Mouse (Mus musculus) limb, embryonic 14.5 days (tissue): Measurements from ENCODE around the gene Clic3. TPM values are rescaled to one million over a fixed set of nuclear protein-coding genes. Genes with fewer than 3 reads are reported as not detected.

ENCODE experiments used
- ATAC-seq: fragments of 200-750 bp; cut with Nextera tagmentation; 2 replicates; pipeline ENCODE4 v1.8.0; 2017; ENCODE audit warnings: low read depth, moderate number of reproducible peaks, moderate TSS enrichment; ENCODE audit not compliant: low FRiP score
- DNase-seq: peaks from one replicate; pipeline ENCODE4 v3.0.0-alpha.2; 2015; ENCODE audit warnings: low spot score
- H3K27ac ChIP-seq: fragments of 300-500 bp; sonication (generic); replicated peaks from 2 replicates; pipeline ENCODE4 v1.5.1; 2014; ENCODE audit warnings: low read depth, mild to moderate bottlenecking, low read length, moderate library complexity, mixed read lengths
- H3K27me3 ChIP-seq: fragments of 300-500 bp; sonication (generic); 2 replicates; pipeline ENCODE4 v1.6.1; 2014; ENCODE audit warnings: low read length, mixed read lengths; ENCODE audit not compliant: control insufficient read depth, insufficient read depth
- H3K36me3 ChIP-seq: fragments of 300-500 bp; sonication (generic); 2 replicates; pipeline ENCODE4 v1.6.1; 2014; ENCODE audit warnings: mild to moderate bottlenecking, low read length, moderate library complexity, mixed read lengths; ENCODE audit not compliant: control insufficient read depth, insufficient read depth
- H3K4me1 ChIP-seq: fragments of 300-500 bp; sonication (generic); 2 replicates; pipeline ENCODE4 v1.6.1; 2014; ENCODE audit warnings: antibody characterized with exemption, low read length, mixed read lengths; ENCODE audit not compliant: control insufficient read depth, insufficient read depth
- H3K4me2 ChIP-seq: fragments of 300-500 bp; sonication (generic); replicated peaks from 2 replicates; pipeline ENCODE4 v1.6.1; 2014; ENCODE audit warnings: low read depth, mild to moderate bottlenecking, low read length, moderate library complexity; ENCODE audit not compliant: severe bottlenecking
- H3K4me3 ChIP-seq: fragments of 300-500 bp; sonication (generic); replicated peaks from 2 replicates; pipeline ENCODE4 v1.5.1; 2014; ENCODE audit warnings: low read length
- H3K9ac ChIP-seq: fragments of 300-500 bp; sonication (generic); 2 replicates; pipeline ENCODE4 v1.6.1; 2014; ENCODE audit warnings: mild to moderate bottlenecking, low read depth, low read length, moderate library complexity; ENCODE audit not compliant: severe bottlenecking
- H3K9me3 ChIP-seq: fragments of 300-500 bp; sonication (generic); 2 replicates; pipeline ENCODE4 v1.6.1; 2016; ENCODE audit warnings: low read length; ENCODE audit not compliant: control insufficient read depth
- POLR2A ChIP-seq: fragments of 200-500 bp; IDR thresholded peaks from 2 replicates; pipeline ENCODE4 v1.8.0; 2012; ENCODE audit warnings: inconsistent platforms, mild to moderate bottlenecking, moderate library complexity, borderline replicate concordance; ENCODE audit not compliant: insufficient read depth, insufficient read length; ENCODE audit errors: extremely low read depth
- WGBS: fragments of 180-500 bp; shearing (Covaris S2); extraction: QIAGEN DNeasy Blood & Tissue Kit; methylation state at CpG from one replicate; pipeline ENCODE4 v1.1.7; 2014; 5-methylcytosine and 5-hydroxymethylcytosine counted together
- polyA plus RNA-seq, 2 experiments: library from polyadenylated mRNA; depleted of rRNA in 1 of 2; stranded (reverse) in 1 of 2; unstranded in 1 of 2; fragments of >200 nt; fragmentation: Nextera tagmentation in 1 of 2; extraction: Ambion mirVana in 1 of 2; gene quantifications; 2 replicates each; pipeline versions ENCODE4 v1.2.1 to v1.2.3; 2012 to 2014

Clic3 gene
- polyA plus RNA-seq, 2 experiments, result 10.9 to 22.5 TPM

DNA sequence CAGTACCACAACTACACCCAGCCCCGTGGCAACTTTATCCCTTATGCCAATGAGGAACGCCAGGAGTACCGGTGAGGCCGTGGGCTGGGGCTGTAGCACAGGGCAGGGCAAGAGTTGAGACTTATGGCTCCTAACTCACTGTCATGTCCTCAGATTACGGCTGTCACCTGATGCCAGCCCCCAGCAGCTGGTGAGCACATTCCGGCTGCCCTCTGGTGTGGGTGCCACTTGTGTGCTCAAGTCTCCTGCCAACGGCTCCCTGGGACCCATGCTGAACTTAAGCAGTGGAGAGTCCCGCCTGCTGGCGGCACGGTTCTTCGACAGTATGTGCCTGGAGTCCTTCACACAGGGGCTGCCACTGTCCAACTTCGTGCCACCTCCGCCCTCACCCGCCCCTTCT, 14.0 kb upstream of the Clic3 start:
- 88% methylated on average over 14 of the region's 14 CpGs for WGBS
- H3K4me2 ChIP-seq, result no peak overlapping the region
- TF ChIP-seq POLR2A, result no peak
- DNase-seq (no peak), ATAC-seq (no peak)
- H3K27ac ChIP-seq, result no peak overlapping the region
- H3K4me3 ChIP-seq, result no peak overlapping the region
- no peaks in the 10 kb centered on the region for H3K27me3 ChIP-seq
- 0 out of 2 replicates have a peak, but pooled peaks cover 10% of the 10 kb centered on the region for H3K36me3 ChIP-seq
- H3K9me3 ChIP-seq, result no peaks in the 10 kb centered on the region
- no peaks in the 10 kb centered on the region for H3K4me1 ChIP-seq
- H3K9ac ChIP-seq, result no peak overlapping the region

DNA sequence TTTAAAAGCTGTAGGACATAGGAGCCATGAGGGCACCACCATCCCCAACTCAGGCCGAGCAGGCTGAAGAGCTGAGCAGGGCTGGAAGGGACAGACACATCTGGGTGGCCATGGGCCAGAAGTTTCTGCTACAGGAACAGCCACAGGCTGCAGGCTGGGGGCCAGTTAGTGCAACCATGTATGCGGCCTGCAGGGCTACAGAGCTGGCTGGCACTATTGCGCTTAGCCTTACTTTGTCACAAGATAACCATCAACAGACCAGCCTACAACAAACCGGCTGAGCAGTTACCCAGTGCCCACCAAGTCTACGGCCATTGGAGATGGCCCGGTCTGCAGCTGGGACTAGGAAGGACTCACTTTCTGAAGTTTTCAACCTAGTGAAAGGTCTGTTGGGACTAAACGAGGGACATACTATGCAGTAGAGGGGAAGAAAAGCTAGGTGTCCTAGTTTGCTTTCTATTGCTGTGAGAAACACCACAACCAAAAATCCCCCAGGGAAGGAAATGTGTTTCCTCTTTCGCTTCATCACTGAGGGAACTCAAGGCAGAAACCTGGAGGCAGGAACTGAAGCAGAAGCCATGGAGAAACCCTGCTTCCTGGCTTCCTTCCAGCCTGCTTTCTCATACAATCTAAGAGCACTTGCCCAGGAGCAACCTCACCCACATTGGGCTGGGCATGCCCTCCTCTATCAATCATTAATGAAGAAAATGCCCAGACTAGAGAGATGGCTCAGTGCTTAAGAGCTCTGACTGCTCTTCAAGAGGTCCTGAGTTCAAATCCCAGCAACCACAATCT, 5.6 kb upstream of the Clic3 start:
- DNase-seq (no peak), ATAC-seq (no peak)
- Histone ChIP-seq H3K4me1 (no peaks in the 10 kb centered on the region), H3K4me3 (no peak overlapping the region), H3K9ac (no peak overlapping the region), H3K27me3 (no peaks in the 10 kb centered on the region), H3K4me2 (no peak overlapping the region), H3K36me3 (peaks cover 3% of the 10 kb centered on the region; the same call in 1 of the 2 replicates), H3K9me3 (no peaks in the 10 kb centered on the region), H3K27ac (no peak overlapping the region)
- 71% methylated on average over 8 of the region's 8 CpGs for WGBS
- no peak for TF ChIP-seq POLR2A

DNA sequence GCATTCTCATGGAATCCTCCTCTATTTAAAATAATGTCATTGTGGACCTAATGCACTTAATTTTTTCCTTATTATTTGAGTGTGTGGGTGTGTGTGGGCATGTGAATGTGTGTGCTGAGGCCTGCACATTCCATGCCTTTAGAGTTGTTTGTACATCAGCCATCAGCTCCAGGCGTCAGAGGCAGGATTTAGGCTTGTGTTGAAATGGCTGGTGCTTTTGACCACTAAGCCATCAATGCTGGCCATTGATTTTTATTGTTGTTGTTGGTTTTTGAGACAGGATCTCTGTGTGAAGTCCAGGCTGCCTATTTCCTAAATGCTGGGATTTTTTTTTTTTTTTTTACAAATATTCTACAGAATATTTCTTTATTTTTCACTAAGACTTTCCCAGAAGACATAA, 3.7 kb upstream of the Clic3 start:
- Histone ChIP-seq H3K36me3 (0 out of 2 replicates have a peak, but pooled peaks cover 4% of the 10 kb centered on the region), H3K9me3 (no peaks in the 10 kb centered on the region), H3K4me1 (no peaks in the 10 kb centered on the region), H3K27ac (no peak overlapping the region), H3K4me2 (no peak overlapping the region), H3K27me3 (no peaks in the 10 kb centered on the region), H3K4me3 (no peak overlapping the region), H3K9ac (no peak overlapping the region)
- WGBS, result 24% methylated on average over 1 of the region's 1 CpGs
- no peak for TF ChIP-seq POLR2A
- no peak for DNase-seq
- no peak for ATAC-seq

- Histone ChIP-seq H3K27ac (no peak overlapping the region), H3K27me3 (no peaks in the 10 kb centered on the region), H3K9me3 (no peaks in the 10 kb centered on the region), H3K4me2 (no peak overlapping the region), H3K4me3 (no peak overlapping the region), H3K4me1 (peaks cover 14% of the 10 kb centered on the region), H3K9ac (no peak overlapping the region; the same call in 1 of the 2 replicates), H3K36me3 (0 out of 2 replicates have a peak, but pooled peaks cover 7% of the 10 kb centered on the region)
- 87% methylated on average over 9 of the region's 9 CpGs for WGBS
- ATAC-seq (no peak), DNase-seq (no peak)
- no peak for TF ChIP-seq POLR2A
Measured at GRCm38 (mm10) chr2:25457022-25457896, 621 bp downstream of the Clic3 start.

- TF ChIP-seq POLR2A, result no peak
- H3K27ac ChIP-seq, result no peak overlapping the region
- WGBS, result 79% methylated on average over 5 of the region's 5 CpGs
- no peak overlapping the region for H3K4me2 ChIP-seq
- no peak for ATAC-seq
- no peaks in the 10 kb centered on the region for H3K27me3 ChIP-seq
- no peak overlapping the region for H3K4me3 ChIP-seq
- DNase-seq, result peak; percentile 15
- 0 out of 2 replicates have a peak, but pooled peaks cover 7% of the 10 kb centered on the region for H3K36me3 ChIP-seq
- H3K9me3 ChIP-seq, result no peaks in the 10 kb centered on the region
- H3K9ac ChIP-seq, result no peak overlapping the region
- peaks cover 14% of the 10 kb centered on the region for H3K4me1 ChIP-seq
Measured at GRCm38 (mm10) chr2:25458911-25459310, 2.3 kb downstream of the Clic3 start.
